Comparison of ENCODE assay signal across 10 mouse cellular contexts in genomic region chr6:66973180-66973579, GRCm38 (mm10).
DNase-seq lines count a peak whose midpoint lies in the region; ATAC-seq lines count a peak whose summit lies in the region.
"Had no signal": no experiment of that assay in that cellular context is flagged by ENCODE, and none has a peak within 500 bp of the region (broad histone marks: within the 10 kb centered on the region; RNA-seq: fewer than 3 reads in every experiment).

No protein-coding gene starts in this region.

- H3K9ac ChIP-seq in heart, embryonic 16.5 days (ENCODE audit: low read length) = no peak overlapping the region
- no peak overlapping the region for H3K9ac ChIP-seq in forebrain, embryonic 13.5 days

- ATAC-seq in heart, embryonic 16.5 days (replicated peaks; ENCODE audit: extremely low read depth, insufficient read depth, low FRiP score) = 0 out of 2 replicates have a peak, but pooled peaks have one; percentile 37
- ATAC-seq in forebrain, embryonic 13.5 days = peak; percentile 63; the same call in 1 of the 2 replicates
- ATAC-seq in megakaryocyte, adult 5-6 weeks (ENCODE audit: poor library complexity, severe bottlenecking) = peak; percentile 96

- no peak overlapping the region for H3K27ac ChIP-seq in heart, embryonic 16.5 days (ENCODE audit: low read length)
- H3K27ac ChIP-seq in forebrain, embryonic 13.5 days = no peak overlapping the region

- H3K36me3 ChIP-seq in heart, embryonic 16.5 days (ENCODE audit: control insufficient read depth, insufficient read depth) = no peaks in the 10 kb centered on the region
- H3K36me3 ChIP-seq in forebrain, embryonic 13.5 days (ENCODE audit: poor library complexity, severe bottlenecking) = no peaks in the 10 kb centered on the region

- H3K4me3 ChIP-seq in heart, embryonic 16.5 days (ENCODE audit: low read length) = no peak overlapping the region
- H3K4me3 ChIP-seq in forebrain, embryonic 13.5 days = no peak overlapping the region
- H3K4me3 ChIP-seq: erythroblast, embryonic 14.5 days had no signal

- peaks cover 23% of the 10 kb centered on the region for H3K4me1 ChIP-seq in heart, embryonic 16.5 days (ENCODE audit: control insufficient read depth, insufficient read depth, low read length)
- H3K4me1 ChIP-seq in forebrain, embryonic 13.5 days = no peaks in the 10 kb centered on the region

- H3K9me3 ChIP-seq in heart, embryonic 16.5 days (replicated peaks; ENCODE audit: control insufficient read depth, low read length) = no peaks in the 10 kb centered on the region
- H3K9me3 ChIP-seq in forebrain, embryonic 13.5 days (replicated peaks) = no peaks in the 10 kb centered on the region

- no peak for DNase-seq in heart, postnatal 14 days
- DNase-seq in B cell, adult 2 months = peak; percentile 62 to 69
- DNase-seq in right cerebral cortex, postnatal 25 days = no peak
- DNase-seq in gastrocnemius, postnatal 25 days = no peak
- DNase-seq in adrenal gland, postnatal 4 days (ENCODE audit: low spot score in 2 of 2) = no peak
- DNase-seq: kidney, adult 8-10 months had no signal

- H3K27me3 ChIP-seq in heart, embryonic 16.5 days (ENCODE audit: control insufficient read depth, insufficient read depth, low read length) = no peaks in the 10 kb centered on the region
- no peaks in the 10 kb centered on the region for H3K27me3 ChIP-seq in forebrain, embryonic 13.5 days

- intact Hi-C loops in heart, postnatal 14 days (cut with DNase I) = no loop called here

- WGBS in heart, embryonic 16.5 days = 15% methylated on average over 3 of the region's 3 CpGs
- WGBS in forebrain, embryonic 13.5 days = 25% methylated on average over 3 of the region's 3 CpGs

- H3K4me2 ChIP-seq in heart, embryonic 16.5 days (ENCODE audit: low read depth, low read length) = no peak overlapping the region
- H3K4me2 ChIP-seq in forebrain, embryonic 13.5 days = no peak overlapping the region

Comparison
In these comparisons a context has a peak if more than half of its experiments do, and no peak if none do; other contexts are left out.
1. ATAC-seq: peak in every context shown above with its lines; median percentile 96 in megakaryocyte, adult 5-6 weeks; 63 in forebrain, embryonic 13.5 days; 37 in heart, embryonic 16.5 days.
2. DNase-seq: peak in B cell, adult 2 months (2 of 2); none in heart, postnatal 14 days (0 of 2), right cerebral cortex, postnatal 25 days (single experiment), gastrocnemius, postnatal 25 days (single experiment) and adrenal gland, postnatal 4 days (0 of 2).